Mouse (Mus musculus) C2C12 (cell line): Measurements from ENCODE around the gene Zpr1.

Source experiments
- CTCF ChIP-seq: IDR thresholded peaks from one replicate; pipeline ENCODE4 v1.5.1; 2011; ENCODE audit not compliant: control insufficient read depth, insufficient read depth, insufficient read length
- MAX ChIP-seq: IDR thresholded peaks from one replicate; pipeline ENCODE4 v1.6.1; 2011; ENCODE audit warnings: mild to moderate bottlenecking, control low read depth
- USF1 ChIP-seq: IDR thresholded peaks from one replicate; pipeline ENCODE4 v1.6.1; 2011; ENCODE audit warnings: low read depth, mild to moderate bottlenecking, control low read depth, moderate library complexity

DNA sequence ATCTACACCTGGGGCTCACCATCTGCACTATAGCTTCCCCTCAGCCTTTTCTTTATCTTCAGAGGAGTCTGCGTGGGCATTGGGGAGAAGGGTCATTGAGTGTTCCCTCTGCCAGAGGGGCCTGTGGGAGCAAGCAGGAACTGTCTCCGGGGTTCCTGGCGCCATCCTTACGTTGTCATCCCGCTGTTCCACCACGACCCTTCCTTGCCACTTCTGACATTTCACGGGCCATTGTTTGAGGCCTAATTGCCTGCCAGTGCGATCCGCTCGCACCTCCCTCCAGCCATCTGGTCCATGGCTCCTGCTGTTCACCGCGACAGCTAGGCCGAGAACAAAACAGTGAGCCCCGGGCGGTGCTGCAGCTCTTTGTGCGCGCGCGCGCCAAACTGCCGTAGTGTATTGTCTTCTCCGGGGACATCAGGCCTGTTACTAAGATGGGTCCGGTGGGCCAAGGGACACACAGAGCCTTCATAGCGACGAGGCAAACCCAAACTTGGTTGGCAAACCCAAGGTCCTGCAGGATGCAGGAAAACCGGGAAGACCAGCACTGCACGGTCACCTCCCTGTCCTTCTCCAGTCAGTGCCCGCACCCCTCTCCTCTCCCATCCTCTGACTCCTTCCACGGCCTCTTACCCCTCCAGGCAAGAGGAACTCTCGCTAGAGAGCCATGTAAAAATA is 55.8 kb downstream of the Zpr1 start:
- TF ChIP-seq MAX, result no peak
- TF ChIP-seq USF1, result no peak
- TF ChIP-seq CTCF, result no peak
